Mouse (Mus musculus) megakaryocyte, embryonic 14.5 days (primary cell): ENCODE measurements around the gene Pygm. TPM values are rescaled to one million over a fixed set of nuclear protein-coding genes. Genes with fewer than 3 reads are reported as not detected.

Experiments
- H3K27me3 ChIP-seq: replicated peaks from 2 replicates; pipeline ENCODE3; 2012; ENCODE audit warnings: inconsistent platforms
- H3K36me3 ChIP-seq: replicated peaks from 2 replicates; pipeline ENCODE3; 2012; ENCODE audit warnings: low read length, inconsistent platforms, mixed read lengths
- H3K4me1 ChIP-seq: 2 replicates; pipeline ENCODE4 v1.6.1; 2012; ENCODE audit warnings: inconsistent platforms
- H3K4me3 ChIP-seq: replicated peaks from 2 replicates; pipeline ENCODE3; 2012; ENCODE audit warnings: moderate library complexity, mild to moderate bottlenecking, inconsistent platforms
- H3K9me3 ChIP-seq: 2 replicates; pipeline ENCODE4 v1.6.1; 2012; ENCODE audit warnings: inconsistent platforms
- FLI1 ChIP-seq: IDR thresholded peaks from 2 replicates; pipeline ENCODE4 v1.6.1; 2012; ENCODE audit warnings: low read length, inconsistent platforms, mixed read lengths
- GATA1 ChIP-seq: IDR thresholded peaks from 3 replicates; pipeline ENCODE4 v1.6.1; 2012; ENCODE audit warnings: mixed read lengths, low read length, inconsistent platforms, borderline replicate concordance
- polyA plus RNA-seq: library from polyadenylated mRNA; stranded (reverse); fragments of >175 nt; gene quantifications from 2 replicates; pipeline ENCODE4 v1.2.3, GENCODE M21; 2012; ENCODE audit warnings: low replicate concordance; ENCODE audit not compliant: insufficient read depth

The Pygm gene
- polyA plus RNA-seq, 1 experiment = 3.6 TPM

GRCm38 (mm10) chr19:6418984-6419692, 34.9 kb downstream of the Pygm start:
- Histone ChIP-seq H3K27me3 (peaks cover 84% of the 10 kb centered on the region), H3K36me3 (peaks cover 26% of the 10 kb centered on the region), H3K9me3 (no peaks in the 10 kb centered on the region), H3K4me3 (no peak overlapping the region), H3K4me1 (peaks cover 55% of the 10 kb centered on the region)
- TF ChIP-seq GATA1 = no peak

- peaks cover 91% of the 10 kb centered on the region for H3K27me3 ChIP-seq
- no peak for TF ChIP-seq FLI1
- TF ChIP-seq GATA1 = no peak
- peaks cover 19% of the 10 kb centered on the region for H3K36me3 ChIP-seq
- H3K4me1 ChIP-seq = peaks cover 51% of the 10 kb centered on the region
- no peaks in the 10 kb centered on the region for H3K9me3 ChIP-seq
- H3K4me3 ChIP-seq = no peak overlapping the region
Observed at GRCm38 (mm10) chr19:6419805-6420310, 35.7 kb downstream of the Pygm start.

- no peak for TF ChIP-seq GATA1
- no peak for TF ChIP-seq FLI1
- peaks cover 44% of the 10 kb centered on the region for H3K4me1 ChIP-seq
- H3K4me3 ChIP-seq = peak overlapping the region; percentile 28
- no peaks in the 10 kb centered on the region for H3K9me3 ChIP-seq
- H3K27me3 ChIP-seq = peaks cover 99% of the 10 kb centered on the region
- H3K36me3 ChIP-seq = peaks cover 11% of the 10 kb centered on the region
Observed at GRCm38 (mm10) chr19:6420481-6421210, 36.4 kb downstream of the Pygm start.

GRCm38 (mm10) chr19:6421211-6421590, 37.0 kb downstream of the Pygm start:
- Histone ChIP-seq H3K4me3 (no peak overlapping the region), H3K9me3 (no peaks in the 10 kb centered on the region), H3K4me1 (peaks cover 38% of the 10 kb centered on the region), H3K27me3 (peaks cover 99% of the 10 kb centered on the region), H3K36me3 (peaks cover 5% of the 10 kb centered on the region)
- TF ChIP-seq FLI1 = no peak
- TF ChIP-seq GATA1 = no peak

GRCm38 (mm10) chr19:6422014-6422413, 37.8 kb downstream of the Pygm start:
- H3K9me3 ChIP-seq = no peaks in the 10 kb centered on the region
- H3K36me3 ChIP-seq = no peaks in the 10 kb centered on the region
- no peak overlapping the region for H3K4me3 ChIP-seq
- peaks cover 99% of the 10 kb centered on the region for H3K27me3 ChIP-seq
- TF ChIP-seq FLI1 (no peak), GATA1 (no peak)
- peaks cover 30% of the 10 kb centered on the region for H3K4me1 ChIP-seq

- H3K9me3 ChIP-seq = 0 out of 2 replicates have a peak, but pooled peaks cover 3% of the 10 kb centered on the region
- no peaks in the 10 kb centered on the region for H3K36me3 ChIP-seq
- H3K27me3 ChIP-seq = peaks cover 99% of the 10 kb centered on the region
- peaks cover 30% of the 10 kb centered on the region for H3K4me1 ChIP-seq
- H3K4me3 ChIP-seq = no peak overlapping the region
- TF ChIP-seq GATA1 (no peak), FLI1 (no peak)
Observed at GRCm38 (mm10) chr19:6423241-6423640, 39.0 kb downstream of the Pygm start.

GRCm38 (mm10) chr19:6424137-6424881, 40.1 kb downstream of the Pygm start:
- no peak overlapping the region for H3K4me3 ChIP-seq
- H3K9me3 ChIP-seq = 0 out of 2 replicates have a peak, but pooled peaks cover 3% of the 10 kb centered on the region
- H3K27me3 ChIP-seq = peaks cover 100% of the 10 kb centered on the region
- TF ChIP-seq GATA1 = no peak
- TF ChIP-seq FLI1 = no peak
- peaks cover 28% of the 10 kb centered on the region for H3K4me1 ChIP-seq
- H3K36me3 ChIP-seq = no peaks in the 10 kb centered on the region

- TF ChIP-seq FLI1 (no peak), GATA1 (no peak)
- Histone ChIP-seq H3K36me3 (no peaks in the 10 kb centered on the region), H3K4me1 (peaks cover 26% of the 10 kb centered on the region), H3K9me3 (0 out of 2 replicates have a peak, but pooled peaks cover 3% of the 10 kb centered on the region), H3K4me3 (no peak overlapping the region), H3K27me3 (peaks cover 100% of the 10 kb centered on the region)
Observed at GRCm38 (mm10) chr19:6425595-6425994, 41.4 kb downstream of the Pygm start.

GRCm38 (mm10) chr19:6426703-6427500, 42.7 kb downstream of the Pygm start:
- Histone ChIP-seq H3K36me3 (no peaks in the 10 kb centered on the region), H3K27me3 (peaks cover 96% of the 10 kb centered on the region), H3K4me3 (no peak overlapping the region), H3K9me3 (0 out of 2 replicates have a peak, but pooled peaks cover 3% of the 10 kb centered on the region), H3K4me1 (peaks cover 21% of the 10 kb centered on the region)
- no peak for TF ChIP-seq GATA1
- no peak for TF ChIP-seq FLI1
